Mouse (Mus musculus) C2C12 (cell line): ENCODE data around the gene 4930402F06Rik. TPM values are rescaled to one million over a fixed set of nuclear protein-coding genes. Genes with fewer than 3 reads are reported as not detected.

Experiments
- H3K27me3 ChIP-seq: one replicate; pipeline ENCODE4 v1.6.1; 2011; ENCODE audit not compliant: control insufficient read depth, insufficient read depth, insufficient read length
- H3K36me3 ChIP-seq: one replicate; pipeline ENCODE4 v1.6.1; 2011; ENCODE audit not compliant: control insufficient read depth, insufficient read depth
- H3K4me3 ChIP-seq: one replicate; pipeline ENCODE4 v1.5.1; 2011; ENCODE audit warnings: mild to moderate bottlenecking, control low read depth; ENCODE audit not compliant: poor library complexity, insufficient read depth, severe bottlenecking
- H3K79me2 ChIP-seq: one replicate; pipeline ENCODE4 v1.6.1; 2011; ENCODE audit not compliant: control insufficient read depth, insufficient read depth
- H3K79me3 ChIP-seq: one replicate; pipeline ENCODE4 v1.6.1; 2011; ENCODE audit warnings: low read depth, control low read depth
- H3ac ChIP-seq: one replicate; pipeline ENCODE3; 2011; ENCODE audit warnings: low read depth; ENCODE audit not compliant: control insufficient read depth, insufficient read length
- CEBPB ChIP-seq: IDR thresholded peaks from one replicate; pipeline ENCODE4 v1.6.1; 2011; ENCODE audit warnings: low read depth, mild to moderate bottlenecking, control low read depth, moderate library complexity
- CTCF ChIP-seq: IDR thresholded peaks from one replicate; pipeline ENCODE4 v1.5.1; 2011; ENCODE audit not compliant: control insufficient read depth, insufficient read depth, insufficient read length
- FOSL1 ChIP-seq: IDR thresholded peaks from one replicate; pipeline ENCODE4 v1.8.0; 2011; ENCODE audit warnings: mild to moderate bottlenecking, low read length; ENCODE audit not compliant: poor library complexity, insufficient read depth, severe bottlenecking
- MAX ChIP-seq: IDR thresholded peaks from one replicate; pipeline ENCODE4 v1.6.1; 2011; ENCODE audit warnings: mild to moderate bottlenecking, control low read depth
- MYOD1 ChIP-seq: IDR thresholded peaks from one replicate; pipeline ENCODE4 v1.6.1; 2011; ENCODE audit warnings: low read depth; ENCODE audit not compliant: control insufficient read depth, insufficient read length
- MYOG ChIP-seq: IDR thresholded peaks from one replicate; pipeline ENCODE4 v1.6.1; 2011; ENCODE audit not compliant: control insufficient read depth, insufficient read length; ENCODE audit errors: extremely low read depth
- USF1 ChIP-seq: IDR thresholded peaks from one replicate; pipeline ENCODE4 v1.6.1; 2011; ENCODE audit warnings: low read depth, mild to moderate bottlenecking, control low read depth, moderate library complexity
- polyA plus RNA-seq: library from polyadenylated mRNA; unstranded; fragments of >200 nt; fragmentation: generic; extraction: Trizol; gene quantifications from one replicate; pipeline ENCODE4 v1.2.1, GENCODE M21; 2012; ENCODE audit warnings: missing spikeins

The 4930402F06Rik gene
- polyA plus RNA-seq, 1 experiment = not detected

DNA sequence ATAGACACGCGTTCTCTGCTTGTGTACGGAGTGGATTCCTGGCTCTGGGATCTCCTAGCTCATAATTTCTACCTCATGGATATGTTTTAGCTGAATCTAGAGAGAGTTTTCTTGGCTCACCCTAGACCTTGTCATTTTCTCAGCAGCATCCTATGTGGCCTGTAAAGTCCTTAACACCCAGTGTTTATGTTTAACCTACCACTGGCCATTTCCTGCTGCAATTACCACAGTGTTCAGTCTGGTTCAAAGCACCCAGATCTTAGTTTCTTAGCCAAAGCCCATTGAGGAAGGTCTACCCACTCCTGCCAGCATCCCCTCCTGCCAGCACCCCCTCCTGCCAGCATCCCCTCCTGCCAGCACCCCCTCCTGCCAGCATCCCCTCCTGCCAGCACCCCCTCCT lies 15.8 kb upstream of the 4930402F06Rik start:
- TF ChIP-seq CEBPB (no peak), MYOG (no peak), MYOD1 (no peak), MAX (no peak), CTCF (no peak), USF1 (no peak), FOSL1 (no peak)
- Histone ChIP-seq H3ac (no peak overlapping the region), H3K4me3 (no peak overlapping the region), H3K36me3 (peaks cover 7% of the 10 kb centered on the region), H3K79me3 (no peaks in the 10 kb centered on the region), H3K27me3 (no peaks in the 10 kb centered on the region), H3K79me2 (no peaks in the 10 kb centered on the region)

DNA sequence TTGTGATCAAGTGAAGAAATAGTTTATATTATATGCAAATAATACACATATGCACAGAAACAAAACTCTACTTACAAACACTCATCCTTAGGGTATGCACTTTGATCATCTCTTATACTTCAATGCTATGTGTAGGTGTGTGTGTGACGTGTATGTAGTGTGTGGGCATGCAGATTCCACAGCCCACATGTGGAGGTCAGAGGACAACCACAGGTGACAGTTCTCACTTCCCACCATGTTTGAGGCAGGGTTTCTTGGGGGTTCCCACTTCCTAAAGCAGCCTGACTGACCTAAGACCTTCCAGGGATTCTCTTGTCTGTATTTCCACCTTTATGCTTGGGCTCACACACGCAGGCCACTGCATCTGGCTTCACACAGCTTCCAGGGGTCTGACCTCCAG lies 15.3 kb upstream of the 4930402F06Rik start:
- Histone ChIP-seq H3ac (no peak overlapping the region), H3K79me3 (no peaks in the 10 kb centered on the region), H3K36me3 (peaks cover 12% of the 10 kb centered on the region), H3K4me3 (no peak overlapping the region), H3K79me2 (no peaks in the 10 kb centered on the region), H3K27me3 (no peaks in the 10 kb centered on the region)
- TF ChIP-seq CEBPB (no peak), FOSL1 (no peak), MYOG (no peak), CTCF (no peak), USF1 (no peak), MYOD1 (no peak), MAX (no peak)

DNA sequence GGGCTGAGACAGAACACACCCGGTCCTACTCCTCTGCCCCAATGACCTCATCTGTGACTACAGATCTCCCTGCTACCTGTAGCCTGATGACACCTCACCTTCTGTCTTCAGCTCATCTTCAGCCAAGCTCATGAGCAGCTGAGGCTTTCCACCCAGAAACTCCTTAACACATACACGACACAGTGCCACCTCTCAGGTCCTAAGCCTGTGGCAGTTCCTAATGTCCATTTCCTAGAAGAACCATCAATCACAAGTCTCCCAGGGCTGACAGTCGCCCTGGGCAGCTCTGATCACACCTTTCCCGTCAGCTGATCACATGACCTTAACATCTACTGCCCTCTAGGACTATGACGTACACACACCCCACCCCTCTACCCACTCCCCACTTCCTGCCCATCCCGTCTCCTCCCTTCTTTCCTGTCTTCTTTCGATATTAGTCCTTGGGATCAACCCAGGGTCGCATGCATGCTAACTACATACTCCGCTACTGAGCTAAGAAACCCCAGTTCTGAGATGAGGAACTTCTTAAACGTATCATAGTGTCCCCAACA lies 14.7 kb upstream of the 4930402F06Rik start:
- peaks cover 16% of the 10 kb centered on the region for H3K36me3 ChIP-seq
- no peak for TF ChIP-seq CTCF
- TF ChIP-seq MAX = no peak
- TF ChIP-seq MYOD1 = no peak
- TF ChIP-seq CEBPB = no peak
- H3K4me3 ChIP-seq = no peak overlapping the region
- no peak overlapping the region for H3ac ChIP-seq
- H3K27me3 ChIP-seq = no peaks in the 10 kb centered on the region
- no peaks in the 10 kb centered on the region for H3K79me2 ChIP-seq
- no peaks in the 10 kb centered on the region for H3K79me3 ChIP-seq

DNA sequence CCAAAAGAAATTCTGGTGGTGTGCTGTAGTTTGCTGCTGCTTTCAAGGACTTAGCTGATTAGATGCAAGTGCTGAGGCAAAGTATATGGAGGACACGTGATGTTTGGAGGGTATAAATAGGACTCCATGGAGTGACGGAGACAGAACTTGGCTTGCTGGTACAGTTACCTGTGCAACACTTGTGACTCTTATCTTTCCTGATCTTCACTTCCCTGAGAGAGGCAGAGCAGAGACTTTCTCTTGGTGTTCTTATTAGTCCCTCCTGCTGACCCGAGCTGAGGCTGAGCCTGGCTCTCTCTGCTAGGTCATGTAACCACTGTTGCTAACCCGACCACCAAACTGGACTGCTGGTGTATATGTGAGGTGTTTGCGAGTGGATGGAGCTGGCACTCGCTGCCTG lies 12.5 kb upstream of the 4930402F06Rik start:
- TF ChIP-seq MYOD1 (no peak), MAX (no peak), FOSL1 (no peak), CTCF (no peak), USF1 (no peak), CEBPB (no peak), MYOG (no peak)
- H3K79me3 ChIP-seq = no peaks in the 10 kb centered on the region
- no peaks in the 10 kb centered on the region for H3K79me2 ChIP-seq

DNA sequence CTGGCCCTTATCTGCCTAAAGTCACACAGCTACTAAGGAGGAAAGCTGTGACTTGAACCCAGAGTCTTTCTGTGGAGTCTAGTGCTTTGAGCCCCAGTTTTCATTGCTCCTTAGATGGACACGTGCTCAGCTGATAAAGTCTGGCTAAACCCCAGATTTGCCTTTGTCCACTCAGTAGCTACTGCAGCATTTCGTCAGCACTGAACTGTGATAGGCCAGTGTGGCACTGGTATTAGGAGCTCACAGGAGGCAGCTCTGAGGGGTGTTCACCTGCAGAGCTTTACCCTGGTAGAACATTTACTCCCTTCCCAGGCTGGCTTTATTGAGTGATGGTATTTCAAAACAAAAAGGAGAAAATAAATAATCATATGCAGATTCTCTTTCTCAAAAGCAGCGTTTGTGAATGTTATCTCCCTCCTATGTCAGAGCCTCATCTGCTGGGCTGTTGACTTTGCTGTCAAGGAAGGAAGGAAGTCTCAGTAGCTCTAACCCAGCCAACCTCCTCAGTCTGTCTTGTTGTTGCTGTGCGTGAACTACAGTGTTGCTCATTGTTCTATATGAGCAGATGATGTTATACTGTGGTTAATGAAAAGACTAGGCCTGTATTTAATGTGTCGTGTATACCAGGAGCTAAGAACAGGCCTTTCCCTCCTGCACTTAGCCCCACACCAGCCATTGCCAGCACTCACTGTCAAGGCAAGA lies 11.6 kb upstream of the 4930402F06Rik start:
- no peaks in the 10 kb centered on the region for H3K79me2 ChIP-seq
- peaks cover 27% of the 10 kb centered on the region for H3K36me3 ChIP-seq
- H3K79me3 ChIP-seq = no peaks in the 10 kb centered on the region
- H3K27me3 ChIP-seq = no peaks in the 10 kb centered on the region
- no peak for TF ChIP-seq FOSL1
- no peak for TF ChIP-seq USF1
- no peak for TF ChIP-seq MAX
- no peak for TF ChIP-seq CTCF
- TF ChIP-seq CEBPB = no peak
- no peak for TF ChIP-seq MYOD1
- no peak for TF ChIP-seq MYOG
- H3K4me3 ChIP-seq = no peak overlapping the region
- no peak overlapping the region for H3ac ChIP-seq

More for the DNA sequence above, 12.5 kb upstream of the 4930402F06Rik start:
- H3K4me3 ChIP-seq = no peak overlapping the region
- peaks cover 27% of the 10 kb centered on the region for H3K36me3 ChIP-seq
- H3ac ChIP-seq = no peak overlapping the region
- no peaks in the 10 kb centered on the region for H3K27me3 ChIP-seq

DNA sequence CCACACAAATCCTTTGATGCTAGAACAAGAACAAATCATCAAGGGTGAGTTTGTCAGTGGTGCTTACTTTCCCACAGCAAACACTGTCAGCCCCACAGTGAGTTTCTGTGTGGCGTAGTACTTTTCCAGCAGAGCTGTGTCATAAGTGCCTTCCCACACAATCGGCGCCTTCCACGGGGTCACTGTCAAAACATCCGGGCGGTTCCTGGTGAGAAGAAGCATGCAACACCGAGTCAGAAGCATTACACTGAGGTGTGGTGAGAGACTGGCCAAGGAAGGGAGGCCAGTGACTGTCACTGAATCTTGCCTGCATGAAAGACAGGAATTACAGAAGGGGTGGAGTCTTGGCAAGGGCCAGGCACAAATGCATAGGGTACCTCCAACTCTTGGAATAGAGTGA lies 10.9 kb upstream of the 4930402F06Rik start:
- Histone ChIP-seq H3K27me3 (no peaks in the 10 kb centered on the region), H3K79me3 (no peaks in the 10 kb centered on the region), H3ac (no peak overlapping the region), H3K4me3 (no peak overlapping the region), H3K36me3 (peaks cover 26% of the 10 kb centered on the region), H3K79me2 (no peaks in the 10 kb centered on the region)
- TF ChIP-seq MYOG (no peak), MYOD1 (no peak), CTCF (no peak), CEBPB (no peak)
